ENCODE assay signal across 8 mouse cellular contexts in the genomic region with DNA sequence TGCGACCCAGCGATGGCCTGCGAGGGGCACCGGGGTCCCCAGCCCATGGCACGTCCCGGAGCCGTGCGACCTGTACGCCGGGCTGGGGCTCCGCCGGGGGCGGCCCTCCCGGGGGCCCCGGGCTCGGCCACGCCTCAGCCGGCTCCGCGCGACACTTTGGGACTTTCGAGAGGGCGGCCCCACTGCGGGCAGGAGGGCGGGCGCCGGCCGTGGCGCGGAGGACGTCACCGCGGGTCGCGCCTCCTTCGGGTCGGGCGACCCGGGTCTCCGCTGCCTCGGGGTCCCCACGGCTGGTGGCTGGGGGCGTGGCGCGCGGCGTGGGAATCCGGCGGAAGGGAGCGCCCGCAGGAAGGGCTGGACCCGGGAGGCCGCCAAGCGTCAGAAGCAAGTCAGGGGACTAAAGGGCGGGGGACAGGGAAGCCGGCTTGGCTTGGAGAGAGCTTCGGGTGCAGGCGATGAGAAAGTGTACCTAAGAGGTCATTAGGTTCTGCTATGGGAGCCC.
A peak's percentile ranks its signal among the peaks of the same experiment; 100 is the strongest.
DNase-seq lines count a peak whose midpoint lies in the region; ATAC-seq and TF ChIP-seq lines count a peak whose summit lies in the region.

No protein-coding gene starts in this region.

- peak overlapping the region; percentile 100 for H3K4me2 ChIP-seq in forebrain, embryonic 12.5 days
- peak overlapping the region; percentile 25 for H3K4me2 ChIP-seq in liver, embryonic 14.5 days (ENCODE audit: low read depth)

- peak; percentile 1 for DNase-seq in adrenal gland, adult 2 months
- no peak for DNase-seq in adrenal gland, postnatal 36 days
- DNase-seq in layer of hippocampus, postnatal 10 days (ENCODE audit: low spot score in 2 of 2) = peak; percentile 14 to 28
- DNase-seq in layer of hippocampus, postnatal 14 days (ENCODE audit: low spot score in 2 of 2) = no peak
- DNase-seq in liver, embryonic 14.5 days (ENCODE audit: low read depth in 3 of 3, low spot score in 3 of 3) = no peak
- DNase-seq in yolk sac, embryonic 10.5 days (ENCODE audit: low spot score) = peak; percentile 1
- DNase-seq in frontal cortex, postnatal 25 days (ENCODE audit: low spot score in 2 of 2) = no peak

- ATAC-seq in forebrain, embryonic 12.5 days (ENCODE audit: low FRiP score) = peak; percentile 82
- no peak for ATAC-seq in liver, embryonic 14.5 days (ENCODE audit: insufficient read depth)

- peaks cover 34% of the 10 kb centered on the region for H3K27me3 ChIP-seq in forebrain, embryonic 12.5 days
- H3K27me3 ChIP-seq in liver, embryonic 14.5 days (ENCODE audit: control insufficient read depth, insufficient read depth, low read length) = peaks cover 15% of the 10 kb centered on the region

- peaks cover 12% of the 10 kb centered on the region for H3K4me1 ChIP-seq in forebrain, embryonic 12.5 days
- no peaks in the 10 kb centered on the region for H3K4me1 ChIP-seq in liver, embryonic 14.5 days (replicated peaks; ENCODE audit: control insufficient read depth in 2 of 2, insufficient read depth in 2 of 2, low read length in 1 of 2)

- no peak overlapping the region for H3K27ac ChIP-seq in forebrain, embryonic 12.5 days
- no peak overlapping the region for H3K27ac ChIP-seq in liver, embryonic 14.5 days

- H3K9ac ChIP-seq in forebrain, embryonic 12.5 days = peak overlapping the region; percentile 56
- no peak overlapping the region for H3K9ac ChIP-seq in liver, embryonic 14.5 days (replicated peaks)

- no peak for TF ChIP-seq CTCF in liver, embryonic 14.5 days (IDR thresholded peaks at IDR 0.05; ENCODE audit: low read depth)

- H3K9me3 ChIP-seq in forebrain, embryonic 12.5 days = no peaks in the 10 kb centered on the region
- H3K9me3 ChIP-seq in liver, embryonic 14.5 days (ENCODE audit: control insufficient read depth, low read length) = no peaks in the 10 kb centered on the region

- no peaks in the 10 kb centered on the region for H3K36me3 ChIP-seq in forebrain, embryonic 12.5 days (replicated peaks)
- H3K36me3 ChIP-seq in liver, embryonic 14.5 days (replicated peaks; ENCODE audit: control insufficient read depth, insufficient read depth, low read depth) = no peaks in the 10 kb centered on the region

- H3K4me3 ChIP-seq in forebrain, embryonic 12.5 days (replicated peaks) = peak overlapping the region; percentile 68
- peak overlapping the region in 1 of 2 experiments; percentile 30; a peak in 2 of 4 replicates for H3K4me3 ChIP-seq in liver, embryonic 14.5 days (ENCODE audit: insufficient read depth in 1 of 2, low read depth in 2 of 2, low read length in 2 of 2)

- TF ChIP-seq EP300 in liver, embryonic 14.5 days (IDR thresholded peaks at IDR 0.05; ENCODE audit: low read depth) = no peak

- under 1% methylated on average over 58 of the region's 58 CpGs for WGBS in forebrain, embryonic 12.5 days
- under 1% methylated on average over 46 of the region's 58 CpGs for whole genome bisulfite sequencing in liver, embryonic 14.5 days (ENCODE audit: insufficient replicate concordance)

Comparison
In these comparisons a context has a peak if more than half of its experiments do, and no peak if none do; other contexts are left out.
1. DNase-seq: peak in adrenal gland, adult 2 months (single experiment), layer of hippocampus, postnatal 10 days (2 of 2) and yolk sac, embryonic 10.5 days (single experiment); none in adrenal gland, postnatal 36 days (0 of 2), layer of hippocampus, postnatal 14 days (0 of 2), liver, embryonic 14.5 days (0 of 3) and frontal cortex, postnatal 25 days (0 of 2).